In the genomic region with DNA sequence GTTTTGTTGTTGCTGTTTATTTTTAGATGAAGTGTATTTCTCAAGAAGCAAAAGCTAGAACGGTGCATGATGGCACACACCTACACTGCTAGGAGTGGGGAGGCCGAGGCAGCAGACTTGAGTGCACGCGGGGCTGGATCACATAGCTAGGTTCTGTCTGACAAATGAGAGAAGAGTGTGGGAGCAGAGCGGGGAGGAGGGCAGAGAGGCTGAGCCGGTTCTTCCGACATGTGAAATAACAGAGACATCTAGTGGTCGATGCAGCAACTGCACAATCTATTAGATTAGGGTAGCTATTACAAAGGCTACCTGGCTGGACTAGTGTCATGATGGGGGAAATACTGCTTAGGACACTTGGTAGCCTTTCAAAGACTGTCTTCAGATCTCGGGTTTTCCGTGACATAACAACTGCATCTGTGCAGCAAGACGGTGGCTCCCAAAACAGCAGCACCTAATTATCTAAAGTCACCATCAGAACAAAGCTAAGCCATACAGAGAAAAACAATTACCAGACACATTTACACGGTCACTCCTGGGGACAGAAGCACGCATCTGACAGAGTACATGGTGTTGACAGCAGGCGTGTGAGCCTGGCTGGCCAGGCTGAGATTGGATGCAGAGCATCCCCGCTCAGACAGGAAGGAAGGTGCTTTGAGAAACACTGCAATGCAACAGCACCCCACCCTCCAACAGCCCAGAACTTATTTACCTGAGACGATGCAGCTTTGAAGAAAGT, we compare ENCODE assay signal across 8 mouse cellular contexts. TPM values are rescaled to one million over a fixed set of nuclear protein-coding genes. Genes with fewer than 3 reads are reported as not detected.
DNase-seq lines count a peak whose midpoint lies in the region; ATAC-seq and TF ChIP-seq lines count a peak whose summit lies in the region.

No protein-coding gene starts in this region.

- WGBS in forebrain, embryonic 15.5 days: 51% methylated on average over 16 of the region's 16 CpGs
- WGBS in liver, embryonic 14.5 days (ENCODE audit: insufficient replicate concordance): 55% methylated on average over 16 of the region's 16 CpGs
- 51% methylated on average over 16 of the region's 16 CpGs for WGBS in neural tube, embryonic 14.5 days

- no peak overlapping the region for H3K27ac ChIP-seq in forebrain, embryonic 15.5 days (replicated peaks)
- no peak overlapping the region for H3K27ac ChIP-seq in liver, embryonic 14.5 days
- no peak overlapping the region for H3K27ac ChIP-seq in neural tube, embryonic 14.5 days (ENCODE audit: low read depth, low read length)

- H3K4me1 ChIP-seq in forebrain, embryonic 15.5 days: no peaks in the 10 kb centered on the region
- no peaks in the 10 kb centered on the region for H3K4me1 ChIP-seq in liver, embryonic 14.5 days (replicated peaks; ENCODE audit: control insufficient read depth in 2 of 2, insufficient read depth in 2 of 2, low read length in 1 of 2)
- no peaks in the 10 kb centered on the region for H3K4me1 ChIP-seq in neural tube, embryonic 14.5 days (ENCODE audit: control insufficient read depth, insufficient read depth, low read length)

- peak; percentile 78 for ATAC-seq in forebrain, embryonic 15.5 days (replicated peaks)
- peak; percentile 56; the same call in 1 of the 2 replicates for ATAC-seq in liver, embryonic 14.5 days (ENCODE audit: insufficient read depth)
- ATAC-seq in neural tube, embryonic 14.5 days (ENCODE audit: low read depth): peak; percentile 90

- H3K27me3 ChIP-seq in forebrain, embryonic 15.5 days: no peaks in the 10 kb centered on the region
- H3K27me3 ChIP-seq in liver, embryonic 14.5 days (ENCODE audit: control insufficient read depth, insufficient read depth, low read length): no peaks in the 10 kb centered on the region
- no peaks in the 10 kb centered on the region for H3K27me3 ChIP-seq in neural tube, embryonic 14.5 days (ENCODE audit: control insufficient read depth, insufficient read depth, low read length)

- no peak overlapping the region for H3K4me2 ChIP-seq in forebrain, embryonic 15.5 days (replicated peaks)
- H3K4me2 ChIP-seq in liver, embryonic 14.5 days (ENCODE audit: low read depth): no peak overlapping the region
- no peak overlapping the region for H3K4me2 ChIP-seq in neural tube, embryonic 14.5 days (ENCODE audit: low read depth, low read length)

- H3K36me3 ChIP-seq in forebrain, embryonic 15.5 days: peaks cover 57% of the 10 kb centered on the region
- peaks cover 32% of the 10 kb centered on the region for H3K36me3 ChIP-seq in liver, embryonic 14.5 days (replicated peaks; ENCODE audit: control insufficient read depth, insufficient read depth, low read depth)
- peaks cover 37% of the 10 kb centered on the region for H3K36me3 ChIP-seq in neural tube, embryonic 14.5 days (ENCODE audit: control insufficient read depth, insufficient read depth, low read length)

- intact Hi-C loops in heart, postnatal 14 days (cut with DNase I): loop anchor here (5.0 to 10.0 kb wide), 2 partner anchors 147 to 749 kb away; no protein-coding TSS in a partner anchor

- DNase-seq in MEL-GATA-1-ER (ENCODE audit: extremely low read depth, low read depth): peak; percentile 26
- peak; percentile 73 to 75 for DNase-seq in cerebellum, adult 18-20 months
- peak; percentile 51 to 76 for DNase-seq in heart, postnatal 14 days
- DNase-seq in kidney, postnatal 36 days: peak; percentile 77 to 82
- DNase-seq in liver, embryonic 14.5 days (ENCODE audit: low read depth in 3 of 3, low spot score in 3 of 3): peak; percentile 17 to 29 (median 22)
- peak; percentile 39 for DNase-seq in thymus, postnatal 0 days (ENCODE audit: low spot score)

- no peak for TF ChIP-seq EP300 in liver, embryonic 14.5 days (IDR thresholded peaks at IDR 0.05; ENCODE audit: low read depth)

- no peaks in the 10 kb centered on the region for H3K9me3 ChIP-seq in forebrain, embryonic 15.5 days
- H3K9me3 ChIP-seq in liver, embryonic 14.5 days (ENCODE audit: control insufficient read depth, low read length): no peaks in the 10 kb centered on the region
- H3K9me3 ChIP-seq in neural tube, embryonic 14.5 days (ENCODE audit: control insufficient read depth, low read length): no peaks in the 10 kb centered on the region

- TF ChIP-seq CTCF in liver, embryonic 14.5 days (IDR thresholded peaks at IDR 0.05; ENCODE audit: low read depth): peak; percentile 75

- no peak overlapping the region for H3K9ac ChIP-seq in forebrain, embryonic 15.5 days (replicated peaks)
- H3K9ac ChIP-seq in liver, embryonic 14.5 days (replicated peaks): no peak overlapping the region
- H3K9ac ChIP-seq in neural tube, embryonic 14.5 days (replicated peaks; ENCODE audit: low read depth, low read length): no peak overlapping the region

- no peak overlapping the region for H3K4me3 ChIP-seq in forebrain, embryonic 15.5 days
- H3K4me3 ChIP-seq in liver, embryonic 14.5 days (ENCODE audit: insufficient read depth in 1 of 2, low read depth in 2 of 2, low read length in 2 of 2): no peak overlapping the region
- no peak overlapping the region for H3K4me3 ChIP-seq in neural tube, embryonic 14.5 days (ENCODE audit: low read depth, low read length)

RNA-seq across cellular contexts. Expression of gene Ltn1, which starts 38.4 kb away (rescaled TPM):
- polyA plus RNA-seq in forebrain, embryonic 15.5 days (2015; fragmentation: Nextera tagmentation; extraction: Ambion mirVana): 27.2 and 29.9 TPM in 2 replicates
- 10 to 100 TPM; 22.7 to 23.4 TPM for total RNA-seq in heart, postnatal 14 days (2021)
- polyA plus RNA-seq in liver, embryonic 14.5 days (2012; rRNA removed): 3.2 and 4.6 TPM in 2 replicates
- polyA plus RNA-seq in liver, embryonic 14.5 days (2014; fragmentation: Nextera tagmentation; extraction: Ambion mirVana): 11.0 and 13.1 TPM in 2 replicates
- polyA plus RNA-seq in neural tube, embryonic 14.5 days (2014; fragmentation: Nextera tagmentation; extraction: Ambion mirVana): 34.0 and 37.8 TPM in 2 replicates
- 23.7 and 25.0 TPM in 2 replicates for polyA plus RNA-seq in thymus, postnatal 0 days (2015; fragmentation: Nextera tagmentation; extraction: Ambion mirVana)

RNA-seq across cellular contexts. Expression of gene N6amt1, which starts 40.0 kb away (rescaled TPM):
- polyA plus RNA-seq in forebrain, embryonic 15.5 days (2015; fragmentation: Nextera tagmentation; extraction: Ambion mirVana): 16.2 and 16.3 TPM in 2 replicates
- total RNA-seq in heart, postnatal 14 days (2021): 10 to 100 TPM; 16.3 to 17.5 TPM
- 3.5 and 5.5 TPM in 2 replicates for polyA plus RNA-seq in liver, embryonic 14.5 days (2012; rRNA removed)
- 5.4 TPM in 2 replicates for polyA plus RNA-seq in liver, embryonic 14.5 days (2014; fragmentation: Nextera tagmentation; extraction: Ambion mirVana)
- 25.9 and 26.4 TPM in 2 replicates for polyA plus RNA-seq in neural tube, embryonic 14.5 days (2014; fragmentation: Nextera tagmentation; extraction: Ambion mirVana)
- 13.1 and 21.0 TPM in 2 replicates for polyA plus RNA-seq in thymus, postnatal 0 days (2015; fragmentation: Nextera tagmentation; extraction: Ambion mirVana)

RNA-seq across cellular contexts. Expression of gene Rwdd2b, which starts 46.4 kb away (rescaled TPM):
- polyA plus RNA-seq in forebrain, embryonic 15.5 days (2015; fragmentation: Nextera tagmentation; extraction: Ambion mirVana): 10.4 and 11.3 TPM in 2 replicates
- 1 to 10 TPM; 5.8 TPM for total RNA-seq in heart, postnatal 14 days (2021)
- 2.4 and 2.7 TPM in 2 replicates for polyA plus RNA-seq in liver, embryonic 14.5 days (2012; rRNA removed)
- polyA plus RNA-seq in liver, embryonic 14.5 days (2014; fragmentation: Nextera tagmentation; extraction: Ambion mirVana): 4.1 and 4.5 TPM in 2 replicates
- polyA plus RNA-seq in neural tube, embryonic 14.5 days (2014; fragmentation: Nextera tagmentation; extraction: Ambion mirVana): 14.4 and 14.7 TPM in 2 replicates
- polyA plus RNA-seq in thymus, postnatal 0 days (2015; fragmentation: Nextera tagmentation; extraction: Ambion mirVana): 19.8 and 23.1 TPM in 2 replicates

Comparison
In these comparisons a context has a peak if more than half of its experiments do, and no peak if none do; other contexts are left out.
1. DNase-seq: peak in every context shown above with its lines; median percentile 80 in kidney, postnatal 36 days; 74 in cerebellum, adult 18-20 months; 64 in heart, postnatal 14 days; 39 in thymus, postnatal 0 days; 26 in MEL-GATA-1-ER; 22 in liver, embryonic 14.5 days.